Mouse (Mus musculus): ENCODE data around the gene Ggt6.

- TF ChIP-seq GATA1 (IDR thresholded peaks at IDR 0.05; ENCODE audit: borderline replicate concordance, low read length) (no peak), FLI1 (IDR thresholded peaks at IDR 0.05; ENCODE audit: low read length) (no peak)
Observed at GRCm38 (mm10) chr11:72402969-72403368, 32.4 kb upstream of the Ggt6 start.
